Mouse (Mus musculus) brain, embryonic 14.5 days (tissue): ENCODE results near the gene Krr1.

Experiments
- CTCF ChIP-seq: fragments of 200-500 bp; IDR thresholded peaks from 2 replicates; pipeline ENCODE4 v1.5.1; 2012; ENCODE audit warnings: inconsistent platforms, mild to moderate bottlenecking, moderate library complexity, borderline replicate concordance; ENCODE audit not compliant: insufficient read depth, insufficient read length; ENCODE audit errors: extremely low read depth
- POLR2A ChIP-seq: fragments of 200-500 bp; IDR thresholded peaks from 2 replicates; pipeline ENCODE4 v1.6.1; 2012; ENCODE audit warnings: mild to moderate bottlenecking, inconsistent platforms, borderline replicate concordance; ENCODE audit not compliant: poor library complexity, insufficient read depth, insufficient read length, severe bottlenecking; ENCODE audit errors: extremely low read depth

DNA sequence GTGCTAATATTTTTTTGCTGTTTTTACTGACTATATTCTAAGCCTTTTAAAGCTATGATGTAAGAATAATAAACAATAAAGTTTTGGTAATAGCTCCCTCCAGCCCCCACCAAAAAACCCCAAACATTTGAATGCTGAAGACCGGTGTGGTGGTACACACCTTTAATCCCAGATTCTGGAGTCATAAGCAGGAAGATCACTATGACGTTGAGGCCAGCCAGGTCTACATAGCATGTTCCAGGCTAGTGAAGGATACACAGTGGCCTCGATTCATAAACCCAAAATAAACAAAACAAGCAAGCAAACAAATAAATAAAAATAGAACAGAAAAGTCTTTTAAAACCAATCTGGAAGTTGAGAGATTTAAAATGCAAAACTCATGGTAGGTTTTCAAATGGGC is 535 bp upstream of the Krr1 start:
- TF ChIP-seq POLR2A (no peak), CTCF (no peak)
